Mouse (Mus musculus) left cerebral cortex, adult 18-20 months (tissue): Measurements from ENCODE around the gene Krtap16-1. TPM values are rescaled to one million over a fixed set of nuclear protein-coding genes. Genes with fewer than 3 reads are reported as not detected.
A peak's percentile ranks its signal among the peaks of the same experiment; 100 is the strongest.

Experiments used
- DNase-seq, 2 experiments: peaks; one replicate each; pipeline ENCODE4 v3.0.0; 2021 to 2022; ENCODE audit warnings: low spot score in 2 of 2, mixed read lengths in 1 of 2
- long read RNA-seq, 2 experiments: library from polyadenylated mRNA; stranded (forward); transcript quantifications; one replicate each; pipeline ENCODE4 v2.0.0; 2021
- total RNA-seq, 2 experiments: library from RNA; stranded (reverse); gene quantifications; 2 replicates each; pipeline ENCODE4 v1.2.3; 2021

Krtap16-1 gene
- total RNA-seq: not detected
- long read RNA-seq, experiment 1: 0 reads
- long read RNA-seq, experiment 2: 0 reads

- no peak for DNase-seq
These were observed at the start of gene Krtap16-1 for GRCm38 (mm10) chr11:99986180-99986647. TSS of gene Krtap16-1 (minus strand) at chr11:99986597.

- no peak for DNase-seq
These were observed 43.4 kb upstream of the Krtap16-1 start, which contains the start of gene Krt33b for GRCm38 (mm10) chr11:100029768-100030167. TSS of gene Krt33b (minus strand) at chr11:100029868.

- peak in 1 of 2 experiments; percentile 7 for DNase-seq
These were observed 35.0 kb upstream of the Krtap16-1 start for GRCm38 (mm10) chr11:100021438-100021837.

GRCm38 (mm10) chr11:100019466-100019865, 33.1 kb upstream of the Krtap16-1 start:
- DNase-seq: no peak

GRCm38 (mm10) chr11:100016112-100016511, 29.7 kb upstream of the Krtap16-1 start, which contains the start of gene Krt33a:
TSS of gene Krt33a (minus strand) at chr11:100016212.
- DNase-seq: no peak

GRCm38 (mm10) chr11:100013691-100014171, 27.3 kb upstream of the Krtap16-1 start:
- no peak for DNase-seq

- no peak for DNase-seq
These were observed 24.3 kb upstream of the Krtap16-1 start for GRCm38 (mm10) chr11:100010682-100011081.

- DNase-seq: peak; percentile 39 to 50
These were observed 21.9 kb upstream of the Krtap16-1 start for GRCm38 (mm10) chr11:100008336-100008735.

GRCm38 (mm10) chr11:100006624-100007023, 20.2 kb upstream of the Krtap16-1 start:
- no peak for DNase-seq

GRCm38 (mm10) chr11:100005905-100006304, 19.5 kb upstream of the Krtap16-1 start:
- no peak for DNase-seq

- DNase-seq: peak; percentile 66 to 70
These were observed 18.4 kb upstream of the Krtap16-1 start for GRCm38 (mm10) chr11:100004846-100005245.

- DNase-seq: no peak
These were observed 12.7 kb upstream of the Krtap16-1 start for GRCm38 (mm10) chr11:99999091-99999490.

GRCm38 (mm10) chr11:99994384-99994661, 7.9 kb upstream of the Krtap16-1 start:
- no peak for DNase-seq

GRCm38 (mm10) chr11:99993620-99994383, 7.4 kb upstream of the Krtap16-1 start, which contains the start of gene Krtap17-1:
TSS of gene Krtap17-1 (minus strand) at chr11:99993994.
- no peak for DNase-seq

GRCm38 (mm10) chr11:99990571-99990970, 4.2 kb upstream of the Krtap16-1 start:
- no peak for DNase-seq

- no peak for DNase-seq
These were observed 3.5 kb upstream of the Krtap16-1 start for GRCm38 (mm10) chr11:99989881-99990405.

GRCm38 (mm10) chr11:99988530-99988929, 2.1 kb upstream of the Krtap16-1 start:
- no peak for DNase-seq

- peak; percentile 21 to 45 for DNase-seq
These were observed 905 bp downstream of the Krtap16-1 start for GRCm38 (mm10) chr11:99985291-99986092.

GRCm38 (mm10) chr11:99983442-99983841, 3.0 kb downstream of the Krtap16-1 start:
- no peak for DNase-seq

- no peak for DNase-seq
These were observed 3.7 kb downstream of the Krtap16-1 start for GRCm38 (mm10) chr11:99982731-99983130.

- no peak for DNase-seq
These were observed 7.4 kb downstream of the Krtap16-1 start, which contains the start of gene Krtap29-1 for GRCm38 (mm10) chr11:99978953-99979352. TSS of gene Krtap29-1 (minus strand) at chr11:99979053.
